Mouse (Mus musculus) E14TG2a.4 (cell line): ENCODE data around the gene Hist1h3b.
"Not testable (repeated sequence)": the region's sequence is repeated elsewhere in the genome, so short reads cannot be mapped to it uniquely, and the experiment has no call there.

Experiments used
- CTCF ChIP-seq: conservative IDR thresholded peaks from 2 replicates; pipeline ENCODE4 v1.5.1; 2014; ENCODE audit warnings: low read length
- NANOG ChIP-seq: IDR thresholded peaks from 2 replicates; pipeline ENCODE4 v1.6.1; 2014; ENCODE audit warnings: borderline replicate concordance, low read length, mixed read lengths
- POU5F1 ChIP-seq: IDR thresholded peaks from 2 replicates; pipeline ENCODE4 v1.6.1; 2014; ENCODE audit warnings: low read length, borderline replicate concordance

GRCm38 (mm10) chr13:23761871-23762821, 10.1 kb downstream of the Hist1h3b start, which contains the start of gene Hist1h3a:
- TF ChIP-seq NANOG, CTCF, POU5F1: not testable (repeated sequence)
